Mouse (Mus musculus): ENCODE results near the gene Abcb11. TPM values are rescaled to one million over a fixed set of nuclear protein-coding genes. Genes with fewer than 3 reads are reported as not detected.

The Abcb11 gene
- total and polyA plus RNA-seq, 3 experiments = 0.16 TPM; not detected in 2

DNA sequence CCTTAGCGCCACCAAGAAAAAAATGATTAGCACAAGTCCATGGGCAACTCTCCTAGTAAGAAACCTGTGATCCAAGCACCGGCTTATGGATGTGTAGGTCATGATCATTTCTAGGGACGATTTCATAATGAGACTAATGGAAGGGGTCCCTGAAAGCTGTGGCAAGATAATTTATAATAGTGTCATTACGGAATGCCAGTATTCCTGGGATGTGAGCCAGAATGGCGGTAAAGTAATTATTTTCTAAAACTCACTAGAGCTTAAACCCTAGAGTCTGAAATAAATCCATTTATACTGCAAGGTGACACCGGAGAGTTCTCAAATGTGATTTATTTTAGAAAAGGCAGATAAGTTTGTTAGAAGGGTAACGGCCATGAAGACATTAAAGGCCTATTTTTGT lies 127.2 kb downstream of the Abcb11 start:
- Histone ChIP-seq H3K79me2 (replicated peaks; ENCODE audit: control insufficient read depth, extremely low read depth, insufficient read depth, poor library complexity, severe bottlenecking) (no peaks in the 10 kb centered on the region), H3K4me2 (ENCODE audit: insufficient read depth, low read depth, poor library complexity, severe bottlenecking) (no peak overlapping the region), H3K9ac (ENCODE audit: insufficient read depth, low read depth) (no peak overlapping the region), H3K9me3 (replicated peaks; ENCODE audit: low read length) (no peaks in the 10 kb centered on the region), H3K27me3 (replicated peaks) (no peaks in the 10 kb centered on the region), H3K4me3 (replicated peaks in 1 of 3; ENCODE audit: low read depth in 2 of 3, low read length in 2 of 3, poor library complexity in 1 of 3) (no peak overlapping the region), H3K36me3 (replicated peaks in 1 of 2; ENCODE audit: control insufficient read depth in 1 of 2, insufficient read depth in 1 of 2, low read length in 1 of 2) (no peaks in the 10 kb centered on the region), H3K4me1 (ENCODE audit: control insufficient read depth in 1 of 2, insufficient read depth in 2 of 2) (peaks cover 0 to 9% of the 10 kb centered on the region in 2 experiments; a peak in 2 of 4 replicates), H3K27ac (ENCODE audit: insufficient read depth, low read depth) (no peak overlapping the region)
- dilution Hi-C loops (cut with MboI; ENCODE audit: extremely low pct_ligation_motif_present, extremely low pct_unique_long_range_greater_than_20kb, low sequenced_read_pairs) (no loop called here), in situ Hi-C loops (cut with MboI; ENCODE audit: low pct_ligation_motif_present, low pct_unique_long_range_greater_than_20kb, low sequenced_read_pairs) (no loop called here)
- TF ChIP-seq MAX (IDR thresholded peaks at IDR 0.05; ENCODE audit: low read length) (no peak), POLR2AphosphoS2 (IDR thresholded peaks at IDR 0.05; ENCODE audit: low read depth, low read length) (no peak), TBP (conservative IDR thresholded peaks at IDR 0.05; ENCODE audit: low read depth, low read length) (no peak), MAFK (IDR thresholded peaks at IDR 0.05; ENCODE audit: insufficient replicate concordance, low read length) (no peak), TCF12 (IDR thresholded peaks at IDR 0.05; ENCODE audit: low read depth, low read length) (no peak), SMC3 (IDR thresholded peaks at IDR 0.05; ENCODE audit: low read depth, low read length) (no peak), NRF1 (IDR thresholded peaks at IDR 0.05; ENCODE audit: low read depth, low read length) (no peak), POLR2A (IDR thresholded peaks at IDR 0.05; ENCODE audit: low read depth, low read length) (no peak), RAD21 (IDR thresholded peaks at IDR 0.05; ENCODE audit: low read depth, low read length) (no peak), ZC3H11A (IDR thresholded peaks at IDR 0.05; ENCODE audit: low read depth, low read length) (no peak), ZMIZ1 (IDR thresholded peaks at IDR 0.05; ENCODE audit: low read depth, low read length) (no peak), HCFC1 (IDR thresholded peaks at IDR 0.05; ENCODE audit: low read depth, low read length) (no peak), CHD1 (IDR thresholded peaks at IDR 0.05; ENCODE audit: low read depth, low read length) (no peak), MXI1 (IDR thresholded peaks at IDR 0.05; ENCODE audit: low read depth, low read length) (no peak), PAX5 (IDR thresholded peaks at IDR 0.05; ENCODE audit: low read length) (no peak), UBTF (IDR thresholded peaks at IDR 0.05; ENCODE audit: low read depth, low read length) (no peak), EP300 (IDR thresholded peaks at IDR 0.05; ENCODE audit: low read length) (no peak), USF2 (conservative IDR thresholded peaks at IDR 0.05; ENCODE audit: low read depth, low read length) (no peak)
- DNase-seq (ENCODE audit: extremely low read depth) = no peak

DNA sequence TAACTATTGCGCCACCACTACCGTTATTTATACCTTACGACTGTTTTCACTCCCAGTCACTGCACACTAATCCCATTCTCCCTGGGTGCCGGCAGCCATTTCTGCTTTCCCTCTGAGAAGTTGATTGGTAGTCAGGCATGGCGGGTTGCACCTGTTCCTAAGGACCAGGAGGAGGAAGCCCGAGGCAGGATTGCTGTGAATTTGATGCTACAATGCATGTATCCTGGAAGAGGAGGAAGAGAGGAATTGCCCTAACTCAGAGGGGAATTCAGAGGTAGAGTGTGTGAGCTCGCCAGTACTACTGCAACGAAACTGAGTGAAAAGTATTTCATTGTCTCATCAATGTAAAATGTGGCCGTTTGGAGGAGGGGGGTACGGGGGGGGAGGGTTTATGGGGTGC lies 129.8 kb downstream of the Abcb11 start:
- H3K27ac ChIP-seq (ENCODE audit: insufficient read depth, low read depth) = no peak overlapping the region
- DNase-seq (ENCODE audit: extremely low read depth) = no peak
- no peak overlapping the region for H3K4me3 ChIP-seq (replicated peaks in 1 of 3; ENCODE audit: low read depth in 2 of 3, low read length in 2 of 3, poor library complexity in 1 of 3)
- H3K4me1 ChIP-seq (ENCODE audit: control insufficient read depth in 1 of 2, insufficient read depth in 2 of 2) = peaks cover 0 to 4% of the 10 kb centered on the region in 2 experiments; a peak in 1 of 4 replicates
- no peak for TF ChIP-seq MAZ (IDR thresholded peaks at IDR 0.05; ENCODE audit: low read depth, low read length)
- TF ChIP-seq ZMIZ1 (IDR thresholded peaks at IDR 0.05; ENCODE audit: low read depth, low read length) = no peak
- no peak for TF ChIP-seq TCF12 (IDR thresholded peaks at IDR 0.05; ENCODE audit: low read depth, low read length)
- TF ChIP-seq UBTF (IDR thresholded peaks at IDR 0.05; ENCODE audit: low read depth, low read length) = no peak
- no peak for TF ChIP-seq ELF1 (IDR thresholded peaks at IDR 0.05; ENCODE audit: low read depth, low read length)
- TF ChIP-seq NELFE (IDR thresholded peaks at IDR 0.05; ENCODE audit: low read depth, low read length) = no peak
- TF ChIP-seq NRF1 (IDR thresholded peaks at IDR 0.05; ENCODE audit: low read depth, low read length) = no peak
- no peak for TF ChIP-seq MAX (IDR thresholded peaks at IDR 0.05; ENCODE audit: low read length)
- TF ChIP-seq SIN3A (IDR thresholded peaks at IDR 0.05; ENCODE audit: low read length) = no peak
- TF ChIP-seq USF1 (IDR thresholded peaks at IDR 0.05; ENCODE audit: low read depth, low read length) = no peak
- TF ChIP-seq POLR2A (IDR thresholded peaks at IDR 0.05; ENCODE audit: low read depth, low read length) = no peak
- TF ChIP-seq EP300 (IDR thresholded peaks at IDR 0.05; ENCODE audit: low read length) = no peak
- TF ChIP-seq GABPA (IDR thresholded peaks at IDR 0.05; ENCODE audit: insufficient replicate concordance, low read depth, low read length) = no peak
- no peak for TF ChIP-seq HCFC1 (IDR thresholded peaks at IDR 0.05; ENCODE audit: low read depth, low read length)
- no peak for TF ChIP-seq MEF2A (IDR thresholded peaks at IDR 0.05; ENCODE audit: borderline replicate concordance, low read depth, low read length)
- H3K27me3 ChIP-seq (replicated peaks) = no peaks in the 10 kb centered on the region
- H3K36me3 ChIP-seq (replicated peaks in 1 of 2; ENCODE audit: control insufficient read depth in 1 of 2, insufficient read depth in 1 of 2, low read length in 1 of 2) = no peaks in the 10 kb centered on the region
- no peak overlapping the region for H3K9ac ChIP-seq (ENCODE audit: insufficient read depth, low read depth)
- in situ Hi-C loops (cut with MboI; ENCODE audit: low pct_ligation_motif_present, low pct_unique_long_range_greater_than_20kb, low sequenced_read_pairs) (no loop called here), dilution Hi-C loops (cut with MboI; ENCODE audit: extremely low pct_ligation_motif_present, extremely low pct_unique_long_range_greater_than_20kb, low sequenced_read_pairs) (no loop called here)
- no peaks in the 10 kb centered on the region for H3K79me2 ChIP-seq (replicated peaks; ENCODE audit: control insufficient read depth, extremely low read depth, insufficient read depth, poor library complexity, severe bottlenecking)
- no peaks in the 10 kb centered on the region for H3K9me3 ChIP-seq (replicated peaks; ENCODE audit: low read length)
- no peak overlapping the region for H3K4me2 ChIP-seq (ENCODE audit: insufficient read depth, low read depth, poor library complexity, severe bottlenecking)
